Mouse (Mus musculus): ENCODE measurements around the gene Atp5b.
A peak's percentile ranks its signal among the peaks of the same experiment; 100 is the strongest.

Gene Atp5b

GRCm38 (mm10) chr10:128096693-128097586 is 13.9 kb downstream of the Atp5b start:
- peak; percentile 95 for DNase-seq (ENCODE audit: low spot score)

GRCm38 (mm10) chr10:128097587-128097971 is 14.5 kb downstream of the Atp5b start:
- peak; percentile 77 for DNase-seq (ENCODE audit: low spot score)

- DNase-seq (ENCODE audit: low spot score), result no peak
Observed at GRCm38 (mm10) chr10:128110103-128110761, 27.2 kb downstream of the Atp5b start.

- DNase-seq (ENCODE audit: low spot score), result no peak
Observed at GRCm38 (mm10) chr10:128111227-128111626, 28.2 kb downstream of the Atp5b start.

GRCm38 (mm10) chr10:128123833-128124232 is 40.8 kb downstream of the Atp5b start:
- DNase-seq (ENCODE audit: low spot score), result no peak

GRCm38 (mm10) chr10:128124831-128125230 is 41.8 kb downstream of the Atp5b start:
- no peak for DNase-seq (ENCODE audit: low spot score)

GRCm38 (mm10) chr10:128125951-128126350 is 42.9 kb downstream of the Atp5b start:
- DNase-seq (ENCODE audit: low spot score), result no peak

- DNase-seq (ENCODE audit: low spot score), result no peak
Observed at GRCm38 (mm10) chr10:128127497-128127896, 44.4 kb downstream of the Atp5b start.

- no peak for DNase-seq (ENCODE audit: low spot score)
Observed at GRCm38 (mm10) chr10:128128143-128128542, 45.1 kb downstream of the Atp5b start.

- DNase-seq (ENCODE audit: low spot score), result no peak
Observed at GRCm38 (mm10) chr10:128131297-128131696, 48.2 kb downstream of the Atp5b start.

- no peak for DNase-seq (ENCODE audit: low spot score)
Observed at GRCm38 (mm10) chr10:128131812-128132211, 48.7 kb downstream of the Atp5b start.

GRCm38 (mm10) chr10:128133650-128134332 is 50.7 kb downstream of the Atp5b start:
- no peak for DNase-seq (ENCODE audit: low spot score)

GRCm38 (mm10) chr10:128135374-128135773 is 52.3 kb downstream of the Atp5b start:
- no peak for DNase-seq (ENCODE audit: low spot score)
